Mouse (Mus musculus) gastrocnemius, postnatal 36 days (tissue): ENCODE results near the gene Gid8. TPM values are rescaled to one million over a fixed set of nuclear protein-coding genes. Genes with fewer than 3 reads are reported as not detected.
A peak's percentile ranks its signal among the peaks of the same experiment; 100 is the strongest.
"Not testable (repeated sequence)": the region's sequence is repeated elsewhere in the genome, so short reads cannot be mapped to it uniquely, and the experiment has no call there.

ENCODE experiments used
- DNase-seq, 2 experiments: peaks; one replicate each; pipeline ENCODE4 v3.0.0; 2022
- intact Hi-C: fragments of 180-260 bp; cut with DNase I; formaldehyde crosslinking; loops from one replicate; pipeline ENCODE4 v1.15.1; 2025
- total RNA-seq, 2 experiments: library from RNA; stranded (reverse); gene quantifications; 2 replicates each; pipeline ENCODE4 v1.2.3; 2021

Gene Gid8
- total RNA-seq, 2 experiments from 2014 or later = 32.1 to 33.8 TPM

DNA sequence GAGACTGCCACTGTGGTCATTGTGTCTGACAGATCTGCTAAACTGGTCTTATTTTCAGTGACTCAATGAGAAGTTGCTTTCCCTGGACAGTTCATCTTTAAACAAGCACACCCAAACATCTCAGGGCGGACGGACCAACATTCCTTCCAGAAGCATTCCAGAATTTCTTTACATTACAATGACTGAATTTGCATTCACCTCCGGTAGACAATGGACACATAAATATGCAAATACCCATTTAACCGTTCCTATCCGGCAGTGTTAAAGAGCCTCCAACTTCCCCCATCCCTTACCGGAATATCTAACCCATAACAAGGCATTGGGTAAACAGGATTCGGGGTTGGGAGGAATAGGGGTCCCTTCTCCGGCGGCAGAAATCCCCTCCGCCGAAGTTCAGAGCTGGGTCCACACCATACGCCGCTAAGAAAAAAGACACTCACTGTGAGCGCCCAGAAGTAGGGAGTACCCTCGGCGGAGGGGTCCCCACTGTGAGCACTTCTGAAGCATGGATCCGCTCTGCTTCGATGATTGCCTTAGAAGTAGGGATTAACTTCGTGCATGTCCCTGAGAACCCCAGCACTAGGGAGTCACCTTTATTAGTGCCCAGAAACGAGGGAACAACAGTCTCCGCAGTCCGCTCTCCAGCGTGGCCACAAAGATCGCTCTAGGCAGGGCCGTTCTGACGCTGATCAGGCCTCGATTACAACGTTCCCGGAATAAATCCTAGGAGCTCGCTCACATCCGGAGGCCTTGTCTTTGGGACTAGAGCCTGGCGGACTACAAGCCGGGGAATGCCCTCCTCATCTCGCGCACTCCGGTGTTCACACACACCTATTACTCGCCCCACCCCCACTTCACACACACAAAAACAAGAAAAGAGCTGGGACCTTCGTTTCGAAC, 644 bp upstream of the Gid8 start:
- DNase-seq = no peak
- intact Hi-C loops = no loop called here

DNA sequence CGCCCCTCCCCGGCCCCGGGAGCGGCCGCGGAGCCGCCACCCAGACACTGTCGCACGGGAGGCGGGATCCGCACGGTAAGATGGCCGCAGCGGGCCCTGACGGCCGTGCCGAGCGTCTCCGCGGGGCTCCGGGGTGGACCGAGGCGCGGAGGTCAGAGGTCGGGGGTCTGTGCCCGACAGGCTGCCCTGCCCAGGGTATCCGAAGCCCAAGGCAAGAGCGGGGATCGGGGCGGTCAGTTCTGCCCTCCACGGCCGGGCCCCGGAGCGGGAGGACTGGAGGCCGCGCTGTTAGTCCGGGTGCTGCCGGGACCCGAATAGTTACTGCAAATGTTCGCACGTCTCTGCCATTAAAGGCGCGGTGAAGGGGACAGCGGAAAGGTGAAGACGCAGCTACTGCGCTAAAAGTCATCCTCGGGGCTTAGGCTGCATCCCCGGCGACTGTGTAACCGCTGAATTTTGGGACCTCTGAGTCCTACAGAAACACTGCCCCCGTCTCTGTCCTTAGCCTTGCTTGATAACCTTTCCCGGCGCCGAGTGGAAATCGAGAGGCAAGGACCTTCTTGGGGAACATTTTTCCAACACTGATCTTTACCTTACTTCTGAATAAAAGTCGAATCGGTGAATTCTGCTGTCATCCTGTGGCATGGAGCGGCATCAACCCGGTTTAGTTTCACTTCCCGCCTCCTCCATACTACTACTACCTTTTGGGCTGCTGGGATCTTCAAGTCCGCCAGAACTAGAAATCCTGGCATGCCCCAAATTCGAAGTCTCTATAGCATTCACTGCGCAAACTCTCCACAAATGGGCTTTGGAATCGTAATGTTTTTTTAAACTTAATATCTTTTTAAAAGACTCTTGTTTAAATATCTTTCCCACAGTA, 599 bp downstream of the Gid8 start:
- intact Hi-C loops = no loop called here
- no peak for DNase-seq

DNA sequence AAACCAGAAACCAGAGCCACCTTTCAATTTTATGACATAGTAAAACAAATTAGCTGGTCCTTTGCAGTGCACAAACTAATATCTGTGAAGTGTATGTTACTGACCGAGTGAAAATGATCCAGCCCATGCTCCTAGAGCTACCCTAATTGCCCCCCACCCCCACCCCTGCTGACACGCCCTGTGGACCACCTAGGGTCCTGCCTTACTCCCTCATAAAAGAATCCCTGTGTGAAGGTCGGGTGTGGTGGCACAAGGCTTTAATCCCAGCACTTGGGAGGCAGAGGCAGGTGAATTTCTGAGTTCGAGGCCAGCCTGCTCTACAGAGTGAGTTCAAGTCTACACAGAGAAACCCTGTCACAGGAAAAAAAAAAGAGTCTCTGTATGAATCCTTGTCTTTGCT, 1.6 kb downstream of the Gid8 start:
- intact Hi-C loops = no loop called here

DNA sequence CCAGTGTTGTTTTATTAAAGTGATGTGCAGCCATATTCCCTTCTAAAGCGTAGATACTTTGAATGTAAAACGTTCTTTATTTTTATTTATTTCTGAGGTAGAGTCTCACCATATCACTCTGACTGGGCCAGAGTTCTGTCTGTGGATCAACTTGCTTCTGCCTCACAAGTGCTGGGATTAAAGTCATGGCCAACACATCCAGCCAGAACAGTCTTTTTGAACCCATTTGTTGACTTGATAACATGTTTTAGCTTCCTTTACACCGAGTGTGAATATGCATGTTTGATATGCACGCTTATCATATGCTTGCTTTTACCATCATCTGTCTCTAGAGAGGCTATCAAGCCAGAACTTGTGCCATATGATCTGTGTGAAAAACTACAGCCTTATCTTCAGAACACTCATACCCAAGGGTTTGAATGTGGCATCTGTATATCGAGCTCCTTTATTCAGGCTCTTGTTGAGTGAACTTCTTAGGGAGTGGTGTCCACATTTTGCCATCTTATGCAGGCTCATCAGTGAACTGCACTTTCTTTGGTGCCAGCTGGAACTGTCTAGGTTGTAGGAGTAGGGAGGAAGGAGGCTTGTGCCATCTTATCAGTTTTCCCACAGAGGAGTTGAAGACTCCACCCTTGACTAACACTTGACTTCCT, 2.2 kb downstream of the Gid8 start:
- intact Hi-C loops = no loop called here
- DNase-seq = no peak

More for the DNA sequence above, 1.6 kb downstream of the Gid8 start:
- no peak for DNase-seq

DNA sequence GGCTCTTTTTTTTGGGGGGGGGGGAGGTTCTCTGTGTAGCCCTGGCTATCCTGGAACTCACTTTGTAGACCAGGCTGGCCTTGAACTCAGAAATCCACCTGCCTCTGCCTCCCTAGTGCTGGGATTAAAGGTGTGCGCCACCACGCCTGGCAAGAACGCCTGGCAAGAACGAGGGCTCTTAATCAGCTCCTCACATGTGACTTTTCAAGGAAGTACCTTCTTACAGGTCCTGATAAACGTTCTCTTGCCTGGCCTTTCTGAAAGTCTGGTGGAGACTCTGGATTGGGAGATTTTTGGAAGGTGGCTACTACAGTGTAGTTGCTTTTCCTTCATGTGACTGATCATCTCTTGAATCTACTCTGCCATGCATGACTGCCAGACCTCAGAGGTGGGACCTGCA, 12.8 kb downstream of the Gid8 start:
- intact Hi-C loops, DNase-seq: not testable (repeated sequence)

DNA sequence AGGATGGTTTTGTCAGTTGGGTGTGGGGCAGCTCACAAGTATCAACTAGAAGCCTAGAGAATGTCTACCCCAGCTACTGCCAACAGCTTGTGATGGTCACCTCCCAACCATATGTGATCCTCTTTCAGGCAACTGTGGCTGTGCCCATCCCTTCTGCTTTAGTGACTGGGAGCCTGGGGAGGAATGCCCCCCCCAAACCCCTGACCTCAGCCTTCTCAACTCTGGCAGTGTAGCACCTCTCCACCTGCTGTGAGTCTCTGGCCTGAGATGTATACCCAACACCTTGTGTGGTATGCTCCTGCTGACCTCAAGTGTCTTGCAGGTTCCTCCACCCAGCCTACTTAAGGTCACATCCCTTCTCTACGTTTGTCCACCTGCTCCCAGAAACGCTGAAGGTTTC, 13.9 kb downstream of the Gid8 start:
- intact Hi-C loops = no loop called here
- DNase-seq = no peak

DNA sequence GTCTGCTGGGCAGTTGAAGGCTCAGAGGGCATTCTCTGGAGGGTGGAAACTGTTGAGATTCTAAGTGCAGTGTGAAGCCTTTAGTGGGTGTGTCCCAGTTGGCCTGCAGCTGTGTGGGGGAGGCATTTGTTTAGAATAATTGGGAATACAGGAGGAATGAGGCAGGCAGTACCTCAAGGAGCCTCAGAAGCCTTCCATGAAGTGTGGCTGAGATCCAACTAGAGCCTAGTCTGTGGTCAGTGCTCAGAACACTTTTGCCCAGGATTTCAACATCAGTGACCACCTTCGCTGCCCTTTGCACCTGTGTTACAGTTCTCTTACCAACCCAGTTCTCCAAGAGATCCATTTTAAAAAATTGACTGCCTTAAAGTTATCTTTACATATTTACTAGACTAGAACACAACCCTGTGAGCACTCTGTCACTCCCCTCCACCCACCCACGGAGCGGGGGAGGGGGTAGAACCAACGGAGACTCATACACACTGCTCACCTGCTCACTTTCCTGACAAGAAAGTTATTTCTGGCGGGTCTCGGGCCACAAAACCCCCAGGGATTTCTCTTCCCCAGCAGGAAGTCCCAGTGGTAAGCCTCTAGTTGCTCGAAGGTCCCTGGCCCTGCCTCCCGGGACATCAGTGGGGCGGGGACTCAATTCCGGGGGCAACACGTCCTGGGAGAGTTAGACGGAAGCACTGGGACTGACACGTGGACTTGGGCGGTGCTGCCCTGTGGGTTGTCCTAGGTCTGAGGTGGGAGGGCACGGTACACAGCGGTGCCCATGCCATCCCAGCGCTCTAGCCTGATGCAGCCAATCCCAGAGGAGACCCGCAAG, 14.9 kb downstream of the Gid8 start, which contains the start of gene Slc17a9:
Slc17a9 (plus strand) TSS at position 679 of the 829 bp plus-strand sequence.
- peak in 1 of 2 experiments; percentile 22 for DNase-seq
- intact Hi-C loops = no loop called here

DNA sequence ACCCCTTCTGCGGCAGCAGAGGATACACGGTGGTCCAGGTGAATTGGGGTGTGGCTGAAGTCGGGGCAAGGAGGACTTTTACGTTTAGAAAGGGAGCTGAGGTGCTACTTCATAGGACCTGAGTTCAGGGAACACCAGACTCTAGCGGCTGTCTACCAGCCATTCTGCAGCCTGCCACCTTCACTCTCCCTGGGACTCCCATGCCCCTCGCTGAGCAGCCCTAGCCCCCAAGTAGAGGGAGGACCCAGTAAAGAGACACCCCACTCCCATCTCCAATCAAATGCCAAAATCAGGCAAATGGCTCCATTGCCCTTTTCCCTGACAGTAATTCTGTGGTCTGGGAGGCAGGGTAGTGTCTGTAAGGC, 15.5 kb downstream of the Gid8 start:
- DNase-seq = no peak
- intact Hi-C loops = no loop called here

DNA sequence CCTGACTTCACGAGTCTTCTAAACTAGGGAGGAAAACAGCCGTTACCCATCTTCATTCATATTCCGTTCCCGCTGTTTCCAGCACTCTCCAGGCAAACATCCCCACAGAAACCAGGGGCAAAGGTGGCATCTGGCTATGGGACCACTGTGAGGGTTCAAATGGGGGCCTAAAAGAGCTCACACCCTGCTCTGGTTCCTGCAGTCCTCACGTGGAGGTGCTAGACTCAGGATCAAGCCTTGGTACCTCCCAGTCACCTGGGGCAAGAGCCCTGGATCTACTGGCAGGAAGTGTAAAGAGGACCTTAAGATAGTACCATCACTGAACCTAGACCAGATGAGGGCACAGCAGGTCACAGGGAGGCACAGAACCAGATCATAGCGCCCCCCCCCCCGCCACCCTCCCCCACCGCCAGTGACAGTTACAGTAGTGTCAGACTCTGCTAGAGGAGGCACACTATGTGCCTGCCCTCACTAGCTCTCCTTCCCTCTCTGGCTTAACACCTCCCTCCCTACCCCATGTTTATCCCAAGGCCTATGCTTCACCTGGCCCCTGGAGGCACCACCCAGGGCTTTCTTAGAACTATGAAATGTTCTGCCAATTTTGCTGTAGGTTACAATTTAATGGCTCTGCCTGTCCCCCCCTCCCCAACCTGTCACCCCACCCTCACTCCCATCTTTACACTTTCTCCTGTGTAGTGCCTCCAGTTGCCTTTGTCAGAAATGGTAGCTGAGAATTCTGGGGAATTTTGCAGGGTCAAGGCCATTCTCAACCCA, 16.1 kb downstream of the Gid8 start:
- no peak for DNase-seq
- intact Hi-C loops = no loop called here

DNA sequence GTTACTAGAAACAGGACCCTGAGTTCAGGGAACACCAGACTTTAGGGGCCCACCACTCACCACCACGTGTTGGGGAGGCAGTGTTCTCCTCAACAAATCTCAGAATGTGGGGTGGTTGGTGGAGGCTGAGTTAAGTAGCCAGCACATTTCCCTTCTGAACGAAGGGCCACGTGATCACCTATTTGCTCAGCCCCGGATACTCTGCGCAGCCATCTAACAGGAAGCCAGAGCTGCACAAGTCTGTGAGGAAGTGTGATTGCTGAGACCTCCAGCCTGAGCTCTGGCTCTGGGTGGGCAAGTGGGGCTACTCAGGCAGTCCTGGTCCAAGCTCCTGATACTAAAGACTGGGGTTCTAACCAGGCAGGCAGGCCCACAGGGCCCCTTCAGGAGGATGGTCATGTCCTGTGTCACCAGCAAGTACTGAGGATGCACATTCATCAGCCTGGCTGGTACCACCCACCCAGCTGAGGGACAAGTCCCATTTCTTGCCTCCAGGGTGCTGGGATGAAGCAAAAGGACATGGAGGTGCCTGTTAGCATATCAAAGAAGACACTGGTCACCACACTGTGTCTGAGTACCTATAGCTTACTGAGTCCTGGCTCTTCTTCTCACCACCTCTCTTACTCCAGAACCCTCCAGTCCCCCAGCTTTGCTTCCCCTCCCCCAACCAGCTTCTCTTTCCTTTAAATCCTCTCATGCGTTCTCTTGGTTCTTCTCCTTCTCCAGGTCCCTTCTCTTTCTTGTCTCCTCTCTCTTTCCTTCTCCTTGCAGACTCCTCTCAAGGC, 16.9 kb downstream of the Gid8 start:
- DNase-seq = no peak
- intact Hi-C loops = no loop called here

DNA sequence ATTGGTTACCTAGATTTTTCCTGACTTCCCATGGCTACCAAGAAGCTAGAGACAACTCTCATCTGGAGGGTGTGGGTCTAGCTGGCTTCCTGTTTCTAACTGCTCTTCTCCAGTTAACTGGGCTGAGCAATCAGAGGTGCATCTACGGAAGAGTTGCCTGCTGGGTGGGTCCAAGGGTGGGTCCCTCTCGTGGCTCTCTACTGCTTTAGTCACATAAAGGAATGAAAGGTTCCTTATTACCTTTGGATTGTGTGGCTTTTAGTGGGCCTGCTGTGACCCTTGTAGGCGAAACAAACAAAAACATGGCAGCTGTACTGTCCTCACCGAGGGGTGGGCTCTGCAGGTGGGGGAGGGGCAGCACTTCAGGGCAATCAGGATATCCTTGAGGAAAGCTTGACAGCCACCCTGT, 17.7 kb downstream of the Gid8 start:
- intact Hi-C loops = no loop called here
- no peak for DNase-seq

DNA sequence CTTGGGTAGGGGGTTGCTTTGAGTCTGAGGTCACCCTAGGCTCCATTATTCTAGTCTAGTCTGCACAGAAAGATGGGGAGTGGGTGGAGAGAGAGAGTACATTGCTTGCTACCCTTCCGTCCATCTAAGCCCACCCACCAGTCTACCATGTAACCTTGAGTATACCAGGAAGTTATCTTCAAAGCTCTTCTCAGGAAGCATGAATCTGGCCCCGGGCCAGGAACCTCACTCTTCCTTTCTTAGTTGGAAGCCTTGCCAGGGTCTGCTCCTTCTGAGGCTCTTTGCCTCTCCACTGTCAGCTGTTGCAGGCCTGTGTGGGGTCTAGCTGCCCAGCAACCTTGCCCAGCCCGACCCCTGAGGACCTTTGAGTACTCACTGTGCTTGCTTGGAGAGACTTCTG, 21.1 kb downstream of the Gid8 start:
- no peak for DNase-seq
- intact Hi-C loops = no loop called here

DNA sequence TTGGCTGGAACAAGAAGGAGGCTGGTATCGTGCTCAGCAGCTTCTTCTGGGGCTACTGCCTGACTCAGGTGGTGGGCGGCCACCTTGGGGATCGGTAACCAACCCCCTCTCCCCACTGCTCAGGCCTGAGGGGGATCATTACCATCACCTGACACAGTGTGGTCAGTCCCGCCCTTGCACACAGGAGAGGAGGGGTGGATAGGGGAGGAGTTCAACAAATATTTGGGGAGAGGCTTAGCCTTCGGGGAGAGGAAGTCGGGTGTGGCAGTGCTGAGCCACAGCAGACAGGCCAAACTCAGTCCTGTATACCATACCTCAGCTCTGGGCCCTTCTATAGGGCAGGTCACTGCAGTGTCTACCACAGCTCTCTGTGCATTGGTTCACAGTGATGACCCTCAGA, 22.1 kb downstream of the Gid8 start:
- intact Hi-C loops = no loop called here
- DNase-seq = no peak

DNA sequence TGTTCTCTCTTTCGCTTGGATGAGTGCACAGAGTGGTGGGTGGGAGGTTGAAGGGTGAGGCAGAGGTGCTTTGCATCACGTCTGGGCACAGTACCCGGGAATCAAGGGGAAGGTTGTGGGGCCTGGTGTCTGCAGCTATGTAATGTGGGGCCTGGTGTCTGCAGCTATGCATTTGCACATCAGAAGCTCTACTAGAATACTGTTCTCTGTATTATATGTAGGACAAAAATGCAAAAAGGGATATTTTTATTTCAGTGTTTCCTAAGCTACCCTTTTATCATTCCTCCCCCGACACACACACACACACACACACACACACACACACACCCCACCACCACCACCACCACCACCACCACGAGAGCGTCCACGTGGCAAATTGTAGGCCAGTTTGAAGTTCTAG, 25.3 kb downstream of the Gid8 start:
- DNase-seq = no peak
- intact Hi-C loops = no loop called here

DNA sequence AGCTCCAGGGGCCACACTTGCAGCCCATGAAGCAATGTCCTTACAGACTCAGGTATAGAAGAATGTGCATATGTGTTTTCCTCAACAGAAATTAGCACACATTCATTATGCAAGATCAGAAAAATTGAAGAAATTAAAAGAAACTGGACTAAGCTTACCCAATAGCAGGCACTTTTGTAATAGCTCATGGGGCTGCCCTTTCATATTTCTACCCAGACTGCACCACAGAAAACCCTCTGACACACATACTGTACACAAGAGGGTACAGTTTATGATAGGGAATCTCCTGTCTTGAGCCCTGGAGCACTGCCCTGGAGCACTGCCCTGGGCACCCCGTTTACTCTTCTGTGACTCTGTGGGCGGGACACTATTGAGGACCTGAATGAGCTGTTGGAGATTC, 28.1 kb downstream of the Gid8 start:
- DNase-seq = no peak
- intact Hi-C loops = no loop called here

DNA sequence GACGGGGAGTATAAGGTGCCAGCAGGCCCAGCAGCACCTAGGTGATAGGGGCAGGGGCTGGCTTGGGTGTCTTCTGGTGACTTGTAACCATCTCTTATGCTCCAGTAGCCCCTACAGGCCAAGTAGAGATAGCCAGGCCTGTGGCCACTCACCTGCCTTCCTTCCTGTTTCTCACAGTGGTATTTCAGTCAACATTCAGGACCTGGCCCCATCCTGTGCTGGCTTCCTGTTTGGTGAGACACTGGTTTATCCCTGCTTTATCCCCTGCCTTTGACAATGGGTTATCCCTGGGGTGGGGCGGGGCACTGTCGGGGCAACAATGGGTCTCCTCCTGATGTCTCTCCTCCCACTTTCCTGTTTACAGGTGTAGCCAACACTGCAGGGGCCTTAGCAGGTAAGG, 30.4 kb downstream of the Gid8 start:
- DNase-seq = no peak
- intact Hi-C loops = loop anchor here (5.0 kb wide), 1 partner anchor 83 kb away; no protein-coding TSS in a partner anchor

DNA sequence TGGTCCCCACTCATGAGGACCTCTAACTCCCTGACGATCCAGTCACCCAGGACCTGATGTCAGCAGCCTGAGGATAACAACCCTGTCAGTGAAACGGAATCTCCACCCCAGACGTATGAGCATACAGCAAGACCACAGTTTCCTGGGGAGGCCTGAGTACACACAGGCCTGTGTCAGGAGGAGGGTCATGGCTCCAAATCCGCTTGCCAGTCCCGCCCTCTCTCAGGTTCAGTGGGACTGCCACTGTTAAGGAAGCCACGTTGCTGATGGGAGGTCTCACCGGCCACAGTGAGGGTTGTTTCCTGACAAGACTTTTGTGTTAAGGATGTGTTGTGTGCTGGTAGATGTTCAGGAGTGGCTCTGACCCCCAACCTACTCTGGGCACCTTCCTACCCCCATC, 31.5 kb downstream of the Gid8 start:
- DNase-seq = no peak
- intact Hi-C loops = loop anchor here (5.0 kb wide), 1 partner anchor 84 kb away; no protein-coding TSS in a partner anchor

DNA sequence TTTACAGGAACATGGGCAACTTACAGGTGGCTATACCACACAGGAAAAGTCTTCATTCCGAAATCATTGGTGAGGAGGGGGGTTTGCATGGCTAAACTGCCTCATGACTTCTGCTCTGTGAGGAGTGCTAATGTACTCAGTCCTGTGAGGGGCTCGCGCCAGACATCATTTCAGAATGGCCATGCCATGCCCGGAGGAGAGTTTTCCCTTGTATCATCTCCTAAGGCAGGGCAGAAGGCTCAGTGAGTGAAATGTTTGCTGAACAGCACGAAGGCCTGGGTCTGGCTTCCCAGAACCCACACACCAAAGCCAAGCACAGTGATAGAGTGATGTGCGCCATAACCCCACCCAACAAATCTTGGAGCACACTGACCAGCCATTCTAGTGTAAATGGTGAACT, 32.9 kb downstream of the Gid8 start:
- intact Hi-C loops = loop anchor here (5.0 kb wide), 1 partner anchor 86 kb away; no protein-coding TSS in a partner anchor
- no peak for DNase-seq
